Mouse (Mus musculus): ENCODE data around the gene Bhlhe40.

Gene Bhlhe40

GRCm38 (mm10) chr6:108663241-108664194 is 3.1 kb downstream of the Bhlhe40 start:
- DNase-seq = no peak

- DNase-seq = peak; percentile 18
These were observed 4.2 kb downstream of the Bhlhe40 start for GRCm38 (mm10) chr6:108664533-108665150.

- no peak for DNase-seq
These were observed 5.2 kb downstream of the Bhlhe40 start for GRCm38 (mm10) chr6:108665587-108665986.

- DNase-seq = no peak
These were observed 6.4 kb downstream of the Bhlhe40 start for GRCm38 (mm10) chr6:108666648-108667488.

GRCm38 (mm10) chr6:108667599-108668021 is 7.2 kb downstream of the Bhlhe40 start:
- DNase-seq = peak; percentile 29

- DNase-seq = peak; percentile 90
These were observed 7.9 kb downstream of the Bhlhe40 start for GRCm38 (mm10) chr6:108668321-108668786.

- DNase-seq = no peak
These were observed 9.8 kb downstream of the Bhlhe40 start for GRCm38 (mm10) chr6:108670276-108670675.

GRCm38 (mm10) chr6:108670821-108671220 is 10.4 kb downstream of the Bhlhe40 start:
- no peak for DNase-seq

- DNase-seq = no peak
These were observed 11.7 kb downstream of the Bhlhe40 start for GRCm38 (mm10) chr6:108672094-108672493.

GRCm38 (mm10) chr6:108674221-108674620 is 13.8 kb downstream of the Bhlhe40 start:
- DNase-seq = no peak

- no peak for DNase-seq
These were observed 16.4 kb downstream of the Bhlhe40 start for GRCm38 (mm10) chr6:108676783-108677340.

GRCm38 (mm10) chr6:108677697-108678096 is 17.3 kb downstream of the Bhlhe40 start:
- DNase-seq = no peak

- no peak for DNase-seq
These were observed 17.8 kb downstream of the Bhlhe40 start for GRCm38 (mm10) chr6:108678227-108678626.

GRCm38 (mm10) chr6:108680503-108680902 is 20.1 kb downstream of the Bhlhe40 start:
- DNase-seq = no peak

GRCm38 (mm10) chr6:108681084-108681483 is 20.7 kb downstream of the Bhlhe40 start:
- no peak for DNase-seq

- no peak for DNase-seq
These were observed 22.7 kb downstream of the Bhlhe40 start for GRCm38 (mm10) chr6:108683140-108683539.

- no peak for DNase-seq
These were observed 24.0 kb downstream of the Bhlhe40 start for GRCm38 (mm10) chr6:108684430-108684829.

- DNase-seq = no peak
These were observed 25.4 kb downstream of the Bhlhe40 start for GRCm38 (mm10) chr6:108685758-108686355.

- DNase-seq = no peak
These were observed 26.5 kb downstream of the Bhlhe40 start for GRCm38 (mm10) chr6:108686930-108687329.

- no peak for DNase-seq
These were observed 27.9 kb downstream of the Bhlhe40 start for GRCm38 (mm10) chr6:108688344-108688743.

GRCm38 (mm10) chr6:108692986-108693385 is 32.6 kb downstream of the Bhlhe40 start:
- no peak for DNase-seq
